Mouse (Mus musculus) liver, embryonic 16.5 days (tissue): ENCODE measurements around the gene Psmb10. TPM values are rescaled to one million over a fixed set of nuclear protein-coding genes. Genes with fewer than 3 reads are reported as not detected.
A peak's percentile ranks its signal among the peaks of the same experiment; 100 is the strongest.

Experiments used
- ATAC-seq: fragments of 200-750 bp; cut with Nextera tagmentation; 2 replicates; pipeline ENCODE4 v1.8.0; 2017; ENCODE audit warnings: low read depth, mild to moderate bottlenecking, moderate number of reproducible peaks, moderate library complexity
- H3K27ac ChIP-seq: fragments of 300-500 bp; sonication (generic); 2 replicates; pipeline ENCODE4 v1.5.1; 2014; ENCODE audit warnings: mild to moderate bottlenecking, low read length
- H3K27me3 ChIP-seq: fragments of 300-500 bp; sonication (generic); 2 replicates; pipeline ENCODE4 v1.6.1; 2014; ENCODE audit warnings: low read depth, low read length, mixed read lengths; ENCODE audit not compliant: control insufficient read depth, insufficient read depth
- H3K36me3 ChIP-seq: fragments of 300-500 bp; sonication (generic); 2 replicates; pipeline ENCODE4 v1.6.1; 2014; ENCODE audit warnings: mild to moderate bottlenecking; ENCODE audit not compliant: control insufficient read depth, insufficient read depth
- H3K4me1 ChIP-seq: fragments of 300-500 bp; sonication (generic); 2 replicates; pipeline ENCODE4 v1.6.1; 2014; ENCODE audit warnings: low read depth, low read length, mixed read lengths; ENCODE audit not compliant: control insufficient read depth
- H3K4me2 ChIP-seq: fragments of 300-500 bp; sonication (generic); 2 replicates; pipeline ENCODE4 v1.6.1; 2014; ENCODE audit warnings: low read depth, low read length, mixed read lengths
- H3K4me3 ChIP-seq: fragments of 300-500 bp; sonication (generic); 2 replicates; pipeline ENCODE4 v1.5.1; 2014; ENCODE audit warnings: low read depth, mild to moderate bottlenecking, low read length
- H3K9ac ChIP-seq: fragments of 300-500 bp; sonication (generic); 2 replicates; pipeline ENCODE4 v1.6.1; 2014; ENCODE audit warnings: low read depth, low read length
- H3K9me3 ChIP-seq: fragments of 300-500 bp; sonication (generic); replicated peaks from 2 replicates; pipeline ENCODE4 v1.6.1; 2016; ENCODE audit warnings: low read length; ENCODE audit not compliant: control insufficient read depth
- WGBS: fragments of 180-500 bp; shearing (Covaris S2); extraction: QIAGEN DNeasy Blood & Tissue Kit; methylation state at CpG from one replicate; pipeline ENCODE4 v1.1.7; 2014; ENCODE audit not compliant: insufficient replicate concordance; 5-methylcytosine and 5-hydroxymethylcytosine counted together
- polyA plus RNA-seq: library from polyadenylated mRNA; unstranded; fragments of >200 nt; fragmentation: Nextera tagmentation; extraction: Ambion mirVana; gene quantifications from 2 replicates; pipeline ENCODE4 v1.2.1, GENCODE M21; 2015

The Psmb10 gene
- polyA plus RNA-seq, 1 experiment from 2014 or later, result 40.6 TPM

- peak within 1 kb of the TSS; percentile 50 for H3K4me3 ChIP-seq
- peaks cover 11% of the 10 kb centered on the region for H3K4me1 ChIP-seq
- WGBS, result 49% methylated on average over 8 of the region's 8 CpGs
- peak within 1 kb of the TSS; percentile 37; the same call in 1 of the 2 replicates for H3K9ac ChIP-seq
- H3K27me3 ChIP-seq, result no peaks in the 10 kb centered on the region
- no peaks in the 10 kb centered on the region for H3K9me3 ChIP-seq
- ATAC-seq, result peak; percentile 76
- H3K4me2 ChIP-seq, result peak within 1 kb of the TSS; percentile 46
- H3K36me3 ChIP-seq, result peaks cover 21% of the 10 kb centered on the region
- H3K27ac ChIP-seq, result peak within 1 kb of the TSS; percentile 75
Measured at GRCm38 (mm10) chr8:105943321-105943739, 5.1 kb upstream of the Psmb10 start, which contains the start of gene Lcat. Lcat (minus strand) TSS chr8:105943382.

- ATAC-seq, result peak; percentile 77
- H3K4me3 ChIP-seq, result peak overlapping the region; percentile 50
Measured at GRCm38 (mm10) chr8:105942542-105942941, 4.3 kb upstream of the Psmb10 start.

GRCm38 (mm10) chr8:105942026-105942425 is 3.8 kb upstream of the Psmb10 start:
- peaks cover 21% of the 10 kb centered on the region for H3K36me3 ChIP-seq
- no peaks in the 10 kb centered on the region for H3K9me3 ChIP-seq
- peak overlapping the region; percentile 43 for H3K4me2 ChIP-seq
- H3K9ac ChIP-seq, result peak overlapping the region; percentile 28; the same call in 1 of the 2 replicates
- ATAC-seq, result peak; percentile 16
- H3K27ac ChIP-seq, result peak overlapping the region; percentile 67
- H3K4me3 ChIP-seq, result peak overlapping the region; percentile 50
- peaks cover 15% of the 10 kb centered on the region for H3K4me1 ChIP-seq
- H3K27me3 ChIP-seq, result no peaks in the 10 kb centered on the region
- 79% methylated on average over 11 of the region's 11 CpGs for WGBS

More at GRCm38 (mm10) chr8:105942542-105942941, 4.3 kb upstream of the Psmb10 start:
- H3K27me3 ChIP-seq, result no peaks in the 10 kb centered on the region
- WGBS, result 84% methylated on average over 5 of the region's 5 CpGs
- H3K9me3 ChIP-seq, result no peaks in the 10 kb centered on the region
- H3K9ac ChIP-seq, result peak overlapping the region; percentile 37; the same call in 1 of the 2 replicates
- H3K4me2 ChIP-seq, result peak overlapping the region; percentile 46
- peaks cover 15% of the 10 kb centered on the region for H3K4me1 ChIP-seq
- H3K27ac ChIP-seq, result peak overlapping the region; percentile 75
- H3K36me3 ChIP-seq, result peaks cover 21% of the 10 kb centered on the region

- peak; percentile 16; the same call in 1 of the 2 replicates for ATAC-seq
- Histone ChIP-seq H3K9ac (peak overlapping the region; percentile 83), H3K4me1 (peaks cover 26% of the 10 kb centered on the region), H3K4me3 (peak overlapping the region; percentile 77), H3K36me3 (no peaks in the 10 kb centered on the region), H3K4me2 (peak overlapping the region; percentile 95), H3K27me3 (no peaks in the 10 kb centered on the region), H3K9me3 (no peaks in the 10 kb centered on the region), H3K27ac (peak overlapping the region; percentile 81)
- under 1% methylated on average over 33 of the region's 33 CpGs for WGBS
Measured at GRCm38 (mm10) chr8:105937496-105938305, 543 bp downstream of the Psmb10 start.

- Histone ChIP-seq H3K4me1 (peaks cover 26% of the 10 kb centered on the region), H3K27me3 (no peaks in the 10 kb centered on the region), H3K9ac (peak overlapping the region; percentile 83), H3K4me2 (peak overlapping the region; percentile 95), H3K27ac (peak overlapping the region; percentile 81), H3K9me3 (no peaks in the 10 kb centered on the region), H3K36me3 (no peaks in the 10 kb centered on the region), H3K4me3 (peak overlapping the region; percentile 77)
- WGBS, result under 1% methylated on average over 30 of the region's 30 CpGs
- ATAC-seq, result peak; percentile 85
Measured at GRCm38 (mm10) chr8:105936866-105937475, 1.3 kb downstream of the Psmb10 start.

GRCm38 (mm10) chr8:105935863-105936603 is 2.2 kb downstream of the Psmb10 start:
- no peak for ATAC-seq
- 18% methylated on average over 7 of the region's 7 CpGs for WGBS

GRCm38 (mm10) chr8:105935105-105935504 is 3.1 kb downstream of the Psmb10 start:
- H3K27ac ChIP-seq, result peak overlapping the region; percentile 21; the same call in 1 of the 2 replicates
- no peaks in the 10 kb centered on the region for H3K9me3 ChIP-seq
- no peak for ATAC-seq
- no peak overlapping the region for H3K9ac ChIP-seq
- WGBS, result 18% methylated on average over 6 of the region's 6 CpGs
- no peaks in the 10 kb centered on the region for H3K27me3 ChIP-seq
- H3K4me2 ChIP-seq, result no peak overlapping the region
- peaks cover 26% of the 10 kb centered on the region for H3K4me1 ChIP-seq
- H3K36me3 ChIP-seq, result no peaks in the 10 kb centered on the region
- H3K4me3 ChIP-seq, result no peak overlapping the region

More at GRCm38 (mm10) chr8:105935863-105936603, 2.2 kb downstream of the Psmb10 start:
- H3K9me3 ChIP-seq, result no peaks in the 10 kb centered on the region
- H3K4me1 ChIP-seq, result peaks cover 26% of the 10 kb centered on the region
- no peaks in the 10 kb centered on the region for H3K36me3 ChIP-seq
- H3K9ac ChIP-seq, result peak overlapping the region; percentile 45; the same call in 1 of the 2 replicates
- peak overlapping the region; percentile 95 for H3K4me2 ChIP-seq
- H3K4me3 ChIP-seq, result peak overlapping the region; percentile 77
- H3K27me3 ChIP-seq, result no peaks in the 10 kb centered on the region
- peak overlapping the region; percentile 18; the same call in 1 of the 2 replicates for H3K27ac ChIP-seq

GRCm38 (mm10) chr8:105933762-105934161 is 4.5 kb downstream of the Psmb10 start, which contains the start of gene Ctrl:
Ctrl (minus strand) TSS chr8:105933862.
- H3K27ac ChIP-seq, result no peak within 1 kb of the TSS
- H3K27me3 ChIP-seq, result no peaks in the 10 kb centered on the region
- H3K4me1 ChIP-seq, result peaks cover 26% of the 10 kb centered on the region
- 78% methylated on average over 2 of the region's 2 CpGs for WGBS
- no peak within 1 kb of the TSS for H3K9ac ChIP-seq
- H3K36me3 ChIP-seq, result 0 out of 2 replicates have a peak, but pooled peaks cover 2% of the 10 kb centered on the region
- H3K4me2 ChIP-seq, result no peak within 1 kb of the TSS
- H3K9me3 ChIP-seq, result no peaks in the 10 kb centered on the region
- no peak for ATAC-seq
- no peak within 1 kb of the TSS for H3K4me3 ChIP-seq
